Mouse (Mus musculus): ENCODE results near the gene Gm36176.

GRCm38 (mm10) chr10:77890987-77891565 lies 44.5 kb downstream of the Gm36176 start:
- TF ChIP-seq CTCF (IDR thresholded peaks at IDR 0.05) (no peak), POLR2A (IDR thresholded peaks at IDR 0.05; ENCODE audit: insufficient read depth, low read depth, low read length) (no peak)

Data from heart, adult 2 months (tissue).